8 mouse cellular contexts compared by ENCODE assay signal in the genomic region with DNA sequence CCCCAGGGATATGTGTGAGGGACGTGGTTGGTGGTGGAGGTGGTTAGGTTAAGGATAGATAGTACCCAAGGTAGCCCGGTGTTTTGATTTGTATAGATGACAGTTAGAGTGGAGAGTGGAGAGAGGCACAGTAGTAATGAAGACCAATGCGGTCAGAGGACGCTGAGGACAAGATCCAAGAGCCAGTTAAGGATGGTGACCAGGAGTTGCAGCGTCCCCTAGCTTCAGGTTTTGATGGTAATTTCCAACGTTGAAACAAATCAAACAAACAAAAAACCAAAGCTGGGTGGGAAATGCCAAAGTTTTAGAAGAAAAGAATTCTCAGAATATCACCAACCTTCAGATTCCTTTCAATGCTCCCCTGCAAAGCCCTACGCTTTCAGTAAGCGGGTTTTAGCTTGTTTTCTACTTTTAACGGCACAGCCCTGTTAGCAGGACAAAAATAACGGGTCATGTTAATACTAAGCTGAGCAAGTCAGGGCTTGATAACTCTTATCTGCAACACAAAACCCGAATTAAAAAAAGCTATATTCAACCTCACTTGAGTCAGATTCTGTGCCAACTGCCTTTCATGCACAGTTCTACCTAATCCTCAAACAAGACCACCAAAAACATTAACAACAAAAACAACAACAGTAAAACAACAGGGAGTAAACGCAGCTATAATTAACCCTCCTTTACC. TPM values are rescaled to one million over a fixed set of nuclear protein-coding genes. Genes with fewer than 3 reads are reported as not detected.
A peak's percentile ranks its signal among the peaks of the same experiment; 100 is the strongest.
DNase-seq lines count a peak whose midpoint lies in the region; ATAC-seq and TF ChIP-seq lines count a peak whose summit lies in the region.

No protein-coding gene starts in this region.

- H3K9me3 ChIP-seq in erythroblast, embryonic 14.5 days (ENCODE audit: control insufficient read depth, low read length), result no peaks in the 10 kb centered on the region
- H3K9me3 ChIP-seq in E14TG2a.4 (ENCODE audit: low read length), result no peaks in the 10 kb centered on the region
- no peaks in the 10 kb centered on the region for H3K9me3 ChIP-seq in embryonic facial prominence, embryonic 15.5 days (replicated peaks)
- H3K9me3 ChIP-seq in intestine, embryonic 15.5 days, result no peaks in the 10 kb centered on the region
- no peaks in the 10 kb centered on the region for H3K9me3 ChIP-seq in midbrain, embryonic 10.5 days (replicated peaks)

- peaks cover 36% of the 10 kb centered on the region for H3K4me1 ChIP-seq in erythroblast, embryonic 14.5 days (ENCODE audit: control insufficient read depth)
- H3K4me1 ChIP-seq in E14TG2a.4 (replicated peaks; ENCODE audit: low read depth, low read length), result peaks cover 28% of the 10 kb centered on the region
- 0 out of 2 replicates have a peak, but pooled peaks cover 14% of the 10 kb centered on the region for H3K4me1 ChIP-seq in embryonic facial prominence, embryonic 15.5 days
- H3K4me1 ChIP-seq in intestine, embryonic 15.5 days (replicated peaks), result peaks cover 4% of the 10 kb centered on the region; the same call in 1 of the 2 replicates
- H3K4me1 ChIP-seq in midbrain, embryonic 10.5 days, result peaks cover 25% of the 10 kb centered on the region

- 20% methylated on average over 12 of the region's 12 CpGs for WGBS in embryonic facial prominence, embryonic 15.5 days
- WGBS in intestine, embryonic 15.5 days, result 27% methylated on average over 12 of the region's 12 CpGs
- WGBS in midbrain, embryonic 10.5 days, result 29% methylated on average over 12 of the region's 12 CpGs

- peak overlapping the region; percentile 92 for H3K4me3 ChIP-seq in erythroblast, embryonic 14.5 days (replicated peaks)
- H3K4me3 ChIP-seq in E14TG2a.4 (replicated peaks; ENCODE audit: low read length), result peak overlapping the region; percentile 98
- peak overlapping the region; percentile 73 for H3K4me3 ChIP-seq in embryonic facial prominence, embryonic 15.5 days (replicated peaks)
- peak overlapping the region; percentile 87 for H3K4me3 ChIP-seq in intestine, embryonic 15.5 days (replicated peaks)
- peak overlapping the region; percentile 92 for H3K4me3 ChIP-seq in midbrain, embryonic 10.5 days

- TF ChIP-seq CTCF in E14TG2a.4 (conservative IDR thresholded peaks at IDR 0.05; ENCODE audit: low read length), result peak; percentile 17

- no peak for DNase-seq in midbrain, embryonic 10.5 days (ENCODE audit: low spot score)
- no peak for DNase-seq in B cell, adult 2 months
- no peak for DNase-seq in spleen, adult 12 weeks (ENCODE audit: low spot score)

- no peaks in the 10 kb centered on the region for H3K27me3 ChIP-seq in erythroblast, embryonic 14.5 days (ENCODE audit: control insufficient read depth)
- H3K27me3 ChIP-seq in E14TG2a.4 (ENCODE audit: insufficient read depth, low read length), result no peaks in the 10 kb centered on the region
- no peaks in the 10 kb centered on the region for H3K27me3 ChIP-seq in embryonic facial prominence, embryonic 15.5 days
- H3K27me3 ChIP-seq in intestine, embryonic 15.5 days (replicated peaks), result no peaks in the 10 kb centered on the region
- H3K27me3 ChIP-seq in midbrain, embryonic 10.5 days (ENCODE audit: low read depth, poor library complexity, severe bottlenecking), result no peaks in the 10 kb centered on the region

- peak overlapping the region; percentile 68 for H3K4me2 ChIP-seq in embryonic facial prominence, embryonic 15.5 days (replicated peaks)
- H3K4me2 ChIP-seq in intestine, embryonic 15.5 days (replicated peaks), result peak overlapping the region; percentile 76

- peak overlapping the region; percentile 48; the same call in 1 of the 2 replicates for H3K27ac ChIP-seq in embryonic facial prominence, embryonic 15.5 days (replicated peaks)
- no peak overlapping the region for H3K27ac ChIP-seq in intestine, embryonic 15.5 days
- peak overlapping the region; percentile 93 for H3K27ac ChIP-seq in midbrain, embryonic 10.5 days (replicated peaks)

- H3K9ac ChIP-seq in embryonic facial prominence, embryonic 15.5 days, result peak overlapping the region; percentile 48; the same call in 1 of the 2 replicates
- H3K9ac ChIP-seq in intestine, embryonic 15.5 days, result peak overlapping the region; percentile 38

- ATAC-seq in erythroblast, adult 5-6 weeks (replicated peaks; ENCODE audit: low FRiP score, poor library complexity, severe bottlenecking), result no peak
- ATAC-seq in embryonic facial prominence, embryonic 15.5 days (ENCODE audit: insufficient number of reproducible peaks, low FRiP score, low TSS enrichment, low read depth), result no peak
- ATAC-seq in intestine, embryonic 15.5 days, result no peak

- H3K36me3 ChIP-seq in erythroblast, embryonic 14.5 days (ENCODE audit: control insufficient read depth), result peaks cover 3% of the 10 kb centered on the region
- peaks cover 7% of the 10 kb centered on the region for H3K36me3 ChIP-seq in E14TG2a.4 (ENCODE audit: insufficient read depth, low read length)
- no peaks in the 10 kb centered on the region for H3K36me3 ChIP-seq in embryonic facial prominence, embryonic 15.5 days
- no peaks in the 10 kb centered on the region for H3K36me3 ChIP-seq in intestine, embryonic 15.5 days
- H3K36me3 ChIP-seq in midbrain, embryonic 10.5 days, result peaks cover 6% of the 10 kb centered on the region

RNA-seq across cellular contexts. Expression of gene Idh1, which starts 0.6 kb away (rescaled TPM):
- polyA plus RNA-seq in erythroblast, embryonic 14.5 days (2012), result not detected in 2 replicates
- total RNA-seq in erythroblast, adult 5-6 weeks (2015; ENCODE audit: low replicate concordance), result 22.4 and 30.6 TPM in 2 replicates
- total RNA-seq in erythroblast, adult 5-6 weeks (2017; ENCODE audit: low replicate concordance), result 37.5 and 40.2 TPM in 2 replicates
- 125 and 126 TPM in 2 replicates for polyA plus RNA-seq in embryonic facial prominence, embryonic 15.5 days (2015; fragmentation: Nextera tagmentation; extraction: Ambion mirVana)
- 243 TPM in 2 replicates for polyA plus RNA-seq in intestine, embryonic 15.5 days (2015; fragmentation: Nextera tagmentation; extraction: Ambion mirVana)
- polyA plus RNA-seq in midbrain, embryonic 10.5 days (2016; fragmentation: Nextera tagmentation; extraction: Ambion mirVana), result 295 and 381 TPM in 2 replicates

RNA-seq across cellular contexts. Expression of gene Pikfyve, which starts 0.8 kb away (rescaled TPM):
- polyA plus RNA-seq in erythroblast, embryonic 14.5 days (2012), result 0.49 and 0.92 TPM in 2 replicates
- 9.4 and 12.5 TPM in 2 replicates for total RNA-seq in erythroblast, adult 5-6 weeks (2015; ENCODE audit: low replicate concordance)
- total RNA-seq in erythroblast, adult 5-6 weeks (2017; ENCODE audit: low replicate concordance), result 11.0 and 14.8 TPM in 2 replicates
- 10.7 and 10.9 TPM in 2 replicates for polyA plus RNA-seq in embryonic facial prominence, embryonic 15.5 days (2015; fragmentation: Nextera tagmentation; extraction: Ambion mirVana)
- 8.3 and 8.6 TPM in 2 replicates for polyA plus RNA-seq in intestine, embryonic 15.5 days (2015; fragmentation: Nextera tagmentation; extraction: Ambion mirVana)
- polyA plus RNA-seq in midbrain, embryonic 10.5 days (2016; fragmentation: Nextera tagmentation; extraction: Ambion mirVana), result 10.5 and 13.7 TPM in 2 replicates

Comparison
In these comparisons a context has a peak if more than half of its experiments do, and no peak if none do; other contexts are left out.
1. RNA of gene Idh1, which starts 0.6 kb away (polyA plus RNA-seq): 295 to 381 TPM in midbrain, embryonic 10.5 days, 243 TPM in intestine, embryonic 15.5 days and 125 to 126 TPM in embryonic facial prominence, embryonic 15.5 days; not detected in erythroblast, embryonic 14.5 days; every median in the first group is over 100 times any median in the second.
2. Peak in every context shown above with its lines, with median percentiles within 50 percentile points of each other: H3K4me3 ChIP-seq.